Mouse (Mus musculus): ENCODE results near the gene Slc6a17. TPM values are rescaled to one million over a fixed set of nuclear protein-coding genes. Genes with fewer than 3 reads are reported as not detected.

The Slc6a17 gene
- total RNA-seq, 2 experiments from 2014 or later: 388 to 416 TPM

- DNase-seq (ENCODE audit: low spot score in 2 of 2): no peak
Measured at GRCm38 (mm10) chr3:107472198-107472597, 45.6 kb downstream of the Slc6a17 start.

GRCm38 (mm10) chr3:107469059-107469458 is 48.8 kb downstream of the Slc6a17 start:
- no peak for DNase-seq (ENCODE audit: low spot score in 2 of 2)

GRCm38 (mm10) chr3:107468106-107468505 is 49.7 kb downstream of the Slc6a17 start:
- DNase-seq (ENCODE audit: low spot score in 2 of 2): no peak

GRCm38 (mm10) chr3:107466577-107466976 is 51.2 kb downstream of the Slc6a17 start:
- peak; percentile 80 to 84 for DNase-seq (ENCODE audit: low spot score in 2 of 2)

- peak; percentile 83 to 93 for DNase-seq (ENCODE audit: low spot score in 2 of 2)
Measured at GRCm38 (mm10) chr3:107462160-107462559, 55.7 kb downstream of the Slc6a17 start.

GRCm38 (mm10) chr3:107459773-107460431 is 57.9 kb downstream of the Slc6a17 start:
- DNase-seq (ENCODE audit: low spot score in 2 of 2): peak in 1 of 2 experiments; percentile 43

- no peak for DNase-seq (ENCODE audit: low spot score in 2 of 2)
Measured at GRCm38 (mm10) chr3:107459196-107459772, 58.5 kb downstream of the Slc6a17 start, which contains the start of gene Kcnc4. Gene Kcnc4 (minus strand): TSS chr3:107459552.

- peak; percentile 53 to 59 for DNase-seq (ENCODE audit: low spot score in 2 of 2)
Measured at GRCm38 (mm10) chr3:107458528-107459195, 59.2 kb downstream of the Slc6a17 start.

GRCm38 (mm10) chr3:107458104-107458503 is 59.7 kb downstream of the Slc6a17 start:
- DNase-seq (ENCODE audit: low spot score in 2 of 2): no peak

GRCm38 (mm10) chr3:107454280-107454679 is 63.5 kb downstream of the Slc6a17 start:
- no peak for DNase-seq (ENCODE audit: low spot score in 2 of 2)

GRCm38 (mm10) chr3:107446822-107447221 is 71.0 kb downstream of the Slc6a17 start:
- DNase-seq (ENCODE audit: low spot score in 2 of 2): no peak

GRCm38 (mm10) chr3:107443866-107444265 is 74.0 kb downstream of the Slc6a17 start:
- no peak for DNase-seq (ENCODE audit: low spot score in 2 of 2)

- peak; percentile 80 to 82 for DNase-seq (ENCODE audit: low spot score in 2 of 2)
Measured at GRCm38 (mm10) chr3:107442191-107442590, 75.6 kb downstream of the Slc6a17 start.

- no peak for DNase-seq (ENCODE audit: low spot score in 2 of 2)
Measured at GRCm38 (mm10) chr3:107441306-107441705, 76.5 kb downstream of the Slc6a17 start.

- no peak for DNase-seq (ENCODE audit: low spot score in 2 of 2)
Measured at GRCm38 (mm10) chr3:107439280-107439679, 78.5 kb downstream of the Slc6a17 start.

- no peak for DNase-seq (ENCODE audit: low spot score in 2 of 2)
Measured at GRCm38 (mm10) chr3:107437666-107438065, 80.2 kb downstream of the Slc6a17 start.

GRCm38 (mm10) chr3:107436434-107436833 is 81.4 kb downstream of the Slc6a17 start:
- DNase-seq (ENCODE audit: low spot score in 2 of 2): no peak

- DNase-seq (ENCODE audit: low spot score in 2 of 2): no peak
Measured at GRCm38 (mm10) chr3:107433614-107434013, 84.2 kb downstream of the Slc6a17 start.

- no peak for DNase-seq (ENCODE audit: low spot score in 2 of 2)
Measured at GRCm38 (mm10) chr3:107431268-107431667, 86.5 kb downstream of the Slc6a17 start.

- peak; percentile 48 to 73 for DNase-seq (ENCODE audit: low spot score in 2 of 2)
Measured at GRCm38 (mm10) chr3:107424258-107425041, 93.4 kb downstream of the Slc6a17 start.

GRCm38 (mm10) chr3:107420156-107420555 is 97.7 kb downstream of the Slc6a17 start:
- no peak for DNase-seq (ENCODE audit: low spot score in 2 of 2)

Data from left cerebral cortex, adult 18-20 months (tissue).